Mouse (Mus musculus): ENCODE measurements around the gene Gtf2f1.

Gene Gtf2f1

GRCm38 (mm10) chr17:57007137-57007905, 3.8 kb downstream of the Gtf2f1 start:
- DNase-seq (ENCODE audit: low read depth, low spot score): no peak

GRCm38 (mm10) chr17:57003994-57004393, 7.1 kb downstream of the Gtf2f1 start:
- no peak for DNase-seq (ENCODE audit: low read depth, low spot score)

- no peak for DNase-seq (ENCODE audit: low read depth, low spot score)
These were observed 9.9 kb downstream of the Gtf2f1 start for GRCm38 (mm10) chr17:57001228-57001627.

GRCm38 (mm10) chr17:56999968-57000609, 11.0 kb downstream of the Gtf2f1 start, which contains the start of gene Pspn:
TSS of gene Pspn (minus strand) at chr17:57000018.
- DNase-seq (ENCODE audit: low read depth, low spot score): no peak

GRCm38 (mm10) chr17:56999414-56999813, 11.7 kb downstream of the Gtf2f1 start:
- DNase-seq (ENCODE audit: low read depth, low spot score): no peak

GRCm38 (mm10) chr17:56997029-56997667, 13.9 kb downstream of the Gtf2f1 start, which contains the start of gene Alkbh7:
TSS of gene Alkbh7 (plus strand) at chr17:56997339.
- peak; percentile 99 for DNase-seq (ENCODE audit: low read depth, low spot score)

- DNase-seq (ENCODE audit: low read depth, low spot score): no peak
These were observed 14.6 kb downstream of the Gtf2f1 start for GRCm38 (mm10) chr17:56996506-56996905.

- no peak for DNase-seq (ENCODE audit: low read depth, low spot score)
These were observed 16.0 kb downstream of the Gtf2f1 start for GRCm38 (mm10) chr17:56995046-56995445.

GRCm38 (mm10) chr17:56990966-56991365, 20.1 kb downstream of the Gtf2f1 start:
- no peak for DNase-seq (ENCODE audit: low read depth, low spot score)

- peak; percentile 97 for DNase-seq (ENCODE audit: low read depth, low spot score)
These were observed 20.9 kb downstream of the Gtf2f1 start, which contains the start of gene Clpp for GRCm38 (mm10) chr17:56990115-56990746. TSS of gene Clpp (plus strand) at chr17:56990305.

- no peak for DNase-seq (ENCODE audit: low read depth, low spot score)
These were observed 21.5 kb downstream of the Gtf2f1 start for GRCm38 (mm10) chr17:56989467-56990114.

GRCm38 (mm10) chr17:56988921-56989430, 22.1 kb downstream of the Gtf2f1 start:
- no peak for DNase-seq (ENCODE audit: low read depth, low spot score)

GRCm38 (mm10) chr17:56988441-56988840, 22.6 kb downstream of the Gtf2f1 start:
- no peak for DNase-seq (ENCODE audit: low read depth, low spot score)

- DNase-seq (ENCODE audit: low read depth, low spot score): no peak
These were observed 24.8 kb downstream of the Gtf2f1 start for GRCm38 (mm10) chr17:56986105-56986805.

GRCm38 (mm10) chr17:56985656-56986055, 25.4 kb downstream of the Gtf2f1 start:
- DNase-seq (ENCODE audit: low read depth, low spot score): no peak

- DNase-seq (ENCODE audit: low read depth, low spot score): no peak
These were observed 26.2 kb downstream of the Gtf2f1 start for GRCm38 (mm10) chr17:56984886-56985285.

GRCm38 (mm10) chr17:56982013-56982412, 29.1 kb downstream of the Gtf2f1 start, which contains the start of gene Acer1:
TSS of gene Acer1 (minus strand) at chr17:56982126.
- DNase-seq (ENCODE audit: low read depth, low spot score): no peak

- no peak for DNase-seq (ENCODE audit: low read depth, low spot score)
These were observed 30.0 kb downstream of the Gtf2f1 start for GRCm38 (mm10) chr17:56981049-56981448.

GRCm38 (mm10) chr17:56979524-56979923, 31.6 kb downstream of the Gtf2f1 start:
- no peak for DNase-seq (ENCODE audit: low read depth, low spot score)
